Mouse (Mus musculus): ENCODE measurements around the gene Nop10. TPM values are rescaled to one million over a fixed set of nuclear protein-coding genes. Genes with fewer than 3 reads are reported as not detected.

Gene Nop10
- polyA plus RNA-seq (2017; shearing (Covaris generic)) = 155 TPM

GRCm38 (mm10) chr2:112261748-112262653 lies at the start of gene Nop10:
Nop10 (plus strand) TSS chr2:112261926.

GRCm38 (mm10) chr2:112239212-112239934 lies 22.4 kb upstream of the Nop10 start, which contains the start of gene Lpcat4:
Lpcat4 (plus strand) TSS chr2:112239468.

DNA sequence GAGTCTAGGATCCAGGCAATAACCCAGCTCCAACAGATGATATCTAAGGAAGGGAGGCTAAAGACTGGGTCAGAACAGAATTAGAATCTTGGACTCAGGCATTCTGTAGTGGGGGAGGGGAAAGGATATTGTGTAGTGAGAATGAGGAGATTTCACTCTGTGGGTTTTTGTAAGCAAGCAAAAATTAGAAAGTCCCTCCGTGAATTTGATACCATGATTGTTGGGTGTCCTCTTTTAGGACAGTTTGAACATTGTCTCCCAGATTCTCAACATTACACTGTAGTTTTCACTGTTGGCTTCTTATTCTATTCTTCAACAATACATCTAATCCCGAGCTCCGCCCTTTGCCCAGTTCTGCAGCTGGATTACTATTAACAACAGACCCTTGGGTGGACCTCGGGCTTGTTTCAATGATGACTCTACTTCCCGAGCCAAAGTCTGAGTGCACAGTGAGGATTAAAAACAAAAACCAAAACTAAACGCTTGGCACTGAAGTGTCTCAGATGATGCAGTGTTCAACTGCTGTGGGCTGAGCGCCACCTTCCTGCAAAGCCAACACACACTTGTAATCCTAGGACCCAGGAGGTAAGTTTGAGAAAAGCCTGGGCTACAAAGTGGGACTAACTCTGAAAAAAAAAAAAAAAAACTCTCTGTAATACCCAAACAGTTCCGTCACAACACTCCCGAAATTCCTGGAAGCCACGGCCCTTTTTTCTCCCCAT lies 2.3 kb upstream of the Nop10 start, which contains the start of gene Nutm1:
Gene Nutm1 (minus strand): TSS at position 51 of the 722 bp plus-strand sequence.

GRCm38 (mm10) chr2:112265448-112266241 lies 3.9 kb downstream of the Nop10 start, which contains the start of gene Slc12a6:
Slc12a6 (plus strand) TSS chr2:112265825.

DNA sequence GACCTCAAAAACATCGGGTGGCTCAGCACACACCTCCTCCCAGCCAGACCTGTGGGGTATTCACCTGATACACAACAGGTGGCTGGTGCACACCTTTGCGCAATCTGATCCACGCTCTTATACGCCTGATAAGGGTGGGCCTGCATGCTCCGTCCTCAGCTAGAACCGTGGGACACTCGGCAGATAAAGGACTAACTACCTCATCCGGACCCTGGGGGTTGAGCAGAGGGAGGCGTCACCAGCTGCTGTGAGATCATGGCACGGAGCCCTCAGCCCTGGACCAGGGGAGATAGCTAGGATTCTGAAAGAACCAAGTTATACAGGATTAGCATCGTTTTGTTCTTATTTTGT lies 4.5 kb downstream of the Nop10 start, which contains the start of gene Gm21985:
Gene Gm21985 (plus strand): TSS at position 73 of the 351 bp plus-strand sequence.

Other genes with a start within 250 kb of the Nop10 start
- not detected for gene Olfr1310, start 249.2 kb upstream of the Nop10 start, polyA plus RNA-seq (2017; shearing (Covaris generic))
- gene Olfr1311, start 237.5 kb upstream of the Nop10 start, polyA plus RNA-seq (2017; shearing (Covaris generic)) = not detected
- gene Olfr1312, start 211.7 kb upstream of the Nop10 start, polyA plus RNA-seq (2017; shearing (Covaris generic)) = not detected
- not detected for gene Olfr1313, start 184.1 kb upstream of the Nop10 start, polyA plus RNA-seq (2017; shearing (Covaris generic))
- gene Olfr1314, start 165.1 kb upstream of the Nop10 start, polyA plus RNA-seq (2017; shearing (Covaris generic)) = not detected
- gene Olfr1315-ps1, start 146.5 kb upstream of the Nop10 start, polyA plus RNA-seq (2017; shearing (Covaris generic)) = not detected
- gene Olfr1316, start 126.9 kb upstream of the Nop10 start, polyA plus RNA-seq (2017; shearing (Covaris generic)) = not detected
- not detected for gene Olfr1317, start 121.6 kb upstream of the Nop10 start, polyA plus RNA-seq (2017; shearing (Covaris generic))
- not detected for gene Olfr1318, start 107.7 kb upstream of the Nop10 start, polyA plus RNA-seq (2017; shearing (Covaris generic))
- gene Lpcat4, start 22.5 kb upstream of the Nop10 start, polyA plus RNA-seq (2017; shearing (Covaris generic)) = 95.5 TPM
- gene Nutm1, start 2.6 kb upstream of the Nop10 start, polyA plus RNA-seq (2017; shearing (Covaris generic)) = 0.06 TPM
- gene Slc12a6, start 3.9 kb downstream of the Nop10 start, polyA plus RNA-seq (2017; shearing (Covaris generic)) = 86.8 TPM
- gene Gm21985, start 4.4 kb downstream of the Nop10 start, polyA plus RNA-seq (2017; shearing (Covaris generic)) = not detected
- gene Emc4, start 106.1 kb downstream of the Nop10 start, polyA plus RNA-seq (2017; shearing (Covaris generic)) = 93.7 TPM
- 25.3 TPM for gene Katnbl1, start 117.3 kb downstream of the Nop10 start, polyA plus RNA-seq (2017; shearing (Covaris generic))
- gene Emc7, start 193.1 kb downstream of the Nop10 start, polyA plus RNA-seq (2017; shearing (Covaris generic)) = 16.8 TPM
- not detected for gene Chrm5, start 218.8 kb downstream of the Nop10 start, polyA plus RNA-seq (2017; shearing (Covaris generic))
- gene Aven, start 231.0 kb downstream of the Nop10 start, polyA plus RNA-seq (2017; shearing (Covaris generic)) = 110 TPM

Data from CD4-positive, CD25-positive, alpha-beta regulatory T cell (primary cell).